In genomic region chr11:102350981-102351523, GRCm38 (mm10) we compare ENCODE assay signal across 22 mouse cellular contexts. TPM values are rescaled to one million over a fixed set of nuclear protein-coding genes. Genes with fewer than 3 reads are reported as not detected.
DNase-seq lines count a peak whose midpoint lies in the region; ATAC-seq and TF ChIP-seq lines count a peak whose summit lies in the region.
"Had no signal": no experiment of that assay in that cellular context is flagged by ENCODE, and none has a peak within 500 bp of the region (broad histone marks: within the 10 kb centered on the region; RNA-seq: fewer than 3 reads in every experiment).

No protein-coding gene starts in this region.

- TF ChIP-seq EP300 in liver, embryonic 14.5 days (IDR thresholded peaks at IDR 0.05; ENCODE audit: low read depth), result 0 out of 2 replicates have a peak, but pooled peaks have one; percentile 4

- ATAC-seq in erythroblast, adult 5-6 weeks (replicated peaks; ENCODE audit: low FRiP score, poor library complexity, severe bottlenecking), result no peak
- no peak for ATAC-seq in liver, embryonic 11.5 days (replicated peaks; ENCODE audit: low FRiP score)
- no peak for ATAC-seq in liver, embryonic 14.5 days (ENCODE audit: insufficient read depth)
- ATAC-seq in midbrain, embryonic 14.5 days (ENCODE audit: low FRiP score, low TSS enrichment), result no peak
- ATAC-seq: forebrain, embryonic 16.5 days had no signal

- peak overlapping the region; percentile 43 for H3K4me3 ChIP-seq in erythroblast, embryonic 14.5 days (replicated peaks)
- no peak overlapping the region for H3K4me3 ChIP-seq in liver, embryonic 11.5 days (ENCODE audit: low read depth, low read length)
- no peak overlapping the region for H3K4me3 ChIP-seq in liver, embryonic 14.5 days (ENCODE audit: insufficient read depth in 1 of 2, low read depth in 2 of 2, low read length in 2 of 2)
- H3K4me3 ChIP-seq in midbrain, embryonic 14.5 days (replicated peaks; ENCODE audit: low read depth, low read length), result no peak overlapping the region
- H3K4me3 ChIP-seq: embryonic facial prominence, embryonic 15.5 days; forebrain, embryonic 12.5 days; heart, adult 2 months; heart, embryonic 15.5 days; hindbrain, embryonic 10.5 days had no signal

- WGBS in liver, embryonic 11.5 days, result 86% methylated on average over 17 of the region's 17 CpGs
- WGBS in liver, embryonic 14.5 days (ENCODE audit: insufficient replicate concordance), result 85% methylated on average over 17 of the region's 17 CpGs
- 92% methylated on average over 17 of the region's 17 CpGs for WGBS in midbrain, embryonic 14.5 days

- H3K36me3 ChIP-seq in erythroblast, embryonic 14.5 days (ENCODE audit: control insufficient read depth), result peaks cover 86% of the 10 kb centered on the region
- H3K36me3 ChIP-seq in liver, embryonic 11.5 days (ENCODE audit: control insufficient read depth, insufficient read depth, low read length), result no peaks in the 10 kb centered on the region; the same call in 1 of the 2 replicates
- peaks cover 74% of the 10 kb centered on the region for H3K36me3 ChIP-seq in liver, embryonic 14.5 days (replicated peaks; ENCODE audit: control insufficient read depth, insufficient read depth, low read depth)
- H3K36me3 ChIP-seq in midbrain, embryonic 14.5 days (ENCODE audit: control insufficient read depth, insufficient read depth, low read length), result no peaks in the 10 kb centered on the region
- H3K36me3 ChIP-seq: embryonic facial prominence, embryonic 15.5 days; forebrain, embryonic 12.5 days; heart, embryonic 15.5 days; hindbrain, embryonic 10.5 days had no signal

- TF ChIP-seq CTCF in liver, embryonic 14.5 days (IDR thresholded peaks at IDR 0.05; ENCODE audit: low read depth), result no peak

- no peaks in the 10 kb centered on the region; the same call in 1 of the 2 replicates for H3K9me3 ChIP-seq in erythroblast, embryonic 14.5 days (ENCODE audit: control insufficient read depth, low read length)
- H3K9me3 ChIP-seq in liver, embryonic 11.5 days (ENCODE audit: control insufficient read depth, low read length), result no peaks in the 10 kb centered on the region
- no peaks in the 10 kb centered on the region for H3K9me3 ChIP-seq in liver, embryonic 14.5 days (ENCODE audit: control insufficient read depth, low read length)
- H3K9me3 ChIP-seq in midbrain, embryonic 14.5 days (ENCODE audit: control insufficient read depth, low read length), result no peaks in the 10 kb centered on the region
- H3K9me3 ChIP-seq: embryonic facial prominence, embryonic 15.5 days; forebrain, embryonic 12.5 days; heart, embryonic 15.5 days; hindbrain, embryonic 10.5 days had no signal

- peaks cover 18% of the 10 kb centered on the region; the same call in 1 of the 2 replicates for H3K27me3 ChIP-seq in erythroblast, embryonic 14.5 days (ENCODE audit: control insufficient read depth)
- peaks cover 30% of the 10 kb centered on the region for H3K27me3 ChIP-seq in liver, embryonic 11.5 days (replicated peaks; ENCODE audit: control insufficient read depth, insufficient read depth, low read length)
- no peaks in the 10 kb centered on the region for H3K27me3 ChIP-seq in liver, embryonic 14.5 days (ENCODE audit: control insufficient read depth, insufficient read depth, low read length)
- no peaks in the 10 kb centered on the region for H3K27me3 ChIP-seq in midbrain, embryonic 14.5 days (ENCODE audit: control insufficient read depth, insufficient read depth, low read length)
- H3K27me3 ChIP-seq: embryonic facial prominence, embryonic 15.5 days had no signal

- no peak overlapping the region for H3K4me2 ChIP-seq in liver, embryonic 11.5 days
- H3K4me2 ChIP-seq in liver, embryonic 14.5 days (ENCODE audit: low read depth), result no peak overlapping the region
- no peak overlapping the region for H3K4me2 ChIP-seq in midbrain, embryonic 14.5 days (ENCODE audit: low read length)
- H3K4me2 ChIP-seq: embryonic facial prominence, embryonic 15.5 days; forebrain, embryonic 12.5 days; heart, embryonic 15.5 days; hindbrain, embryonic 14.5 days had no signal

- peak; percentile 38 for DNase-seq in liver
- DNase-seq in liver, embryonic 11.5 days (ENCODE audit: low spot score), result no peak
- DNase-seq in c-Kit-positive CD71-positive TER-119-positive erythroid progenitor cells, embryonic 14.5 days (ENCODE audit: low spot score), result peak; percentile 21
- DNase-seq in liver, embryonic 14.5 days (ENCODE audit: low read depth in 3 of 3, low spot score in 3 of 3), result no peak
- no peak for DNase-seq in midbrain, embryonic 14.5 days
- DNase-seq in testis, postnatal 10 days (ENCODE audit: low spot score), result no peak
- DNase-seq: adrenal gland, postnatal 10 days; cerebellum, adult 18-20 months; cerebellum, postnatal 14 days; embryo, embryonic 11 days; gastrocnemius, postnatal 10 days; heart, adult 2 months; heart, postnatal 14 days had no signal

- no peak overlapping the region for H3K9ac ChIP-seq in liver, embryonic 11.5 days (ENCODE audit: low read depth, low read length)
- no peak overlapping the region for H3K9ac ChIP-seq in liver, embryonic 14.5 days (replicated peaks)
- H3K9ac ChIP-seq in midbrain, embryonic 14.5 days (replicated peaks; ENCODE audit: low read length), result no peak overlapping the region
- H3K9ac ChIP-seq: embryonic facial prominence, embryonic 15.5 days; forebrain, embryonic 12.5 days; heart, embryonic 15.5 days; hindbrain, embryonic 14.5 days had no signal

- H3K4me1 ChIP-seq in erythroblast, embryonic 14.5 days (ENCODE audit: control insufficient read depth), result peaks cover 80% of the 10 kb centered on the region
- no peaks in the 10 kb centered on the region for H3K4me1 ChIP-seq in liver, embryonic 11.5 days (replicated peaks; ENCODE audit: control insufficient read depth, insufficient read depth, low read length)
- H3K4me1 ChIP-seq in liver, embryonic 14.5 days (replicated peaks; ENCODE audit: control insufficient read depth in 2 of 2, insufficient read depth in 2 of 2, low read length in 1 of 2), result peaks cover 0 to 9% of the 10 kb centered on the region in 2 experiments; a peak in 2 of 4 replicates
- no peaks in the 10 kb centered on the region for H3K4me1 ChIP-seq in midbrain, embryonic 14.5 days (ENCODE audit: control insufficient read depth, insufficient read depth, low read length)
- H3K4me1 ChIP-seq: embryonic facial prominence, embryonic 15.5 days; heart, embryonic 15.5 days had no signal

- no peak overlapping the region for H3K27ac ChIP-seq in liver, embryonic 11.5 days (ENCODE audit: low read depth, low read length)
- no peak overlapping the region for H3K27ac ChIP-seq in liver, embryonic 14.5 days
- no peak overlapping the region for H3K27ac ChIP-seq in midbrain, embryonic 14.5 days (replicated peaks; ENCODE audit: low read depth, low read length)
- H3K27ac ChIP-seq: embryonic facial prominence, embryonic 15.5 days; forebrain, embryonic 12.5 days; heart, adult 2 months; heart, embryonic 15.5 days; hindbrain, embryonic 10.5 days; hindbrain, embryonic 14.5 days had no signal

RNA-seq across cellular contexts. Expression of gene Slc4a1, which starts 15.0 kb away (rescaled TPM):
- polyA plus RNA-seq in erythroblast, embryonic 14.5 days (2012), result 575 and 672 TPM in 2 replicates
- total RNA-seq in erythroblast, adult 5-6 weeks (2015; ENCODE audit: low replicate concordance), result 4,977 and 5,433 TPM in 2 replicates
- total RNA-seq in erythroblast, adult 5-6 weeks (2017; ENCODE audit: low replicate concordance), result 6,454 and 7,565 TPM in 2 replicates
- 191 and 229 TPM in 2 replicates for polyA plus RNA-seq in liver, embryonic 11.5 days (2014; fragmentation: Nextera tagmentation; extraction: Ambion mirVana)
- polyA plus RNA-seq in liver, embryonic 14.5 days (2012; rRNA removed), result 570 and 632 TPM in 2 replicates
- polyA plus RNA-seq in liver, embryonic 14.5 days (2014; fragmentation: Nextera tagmentation; extraction: Ambion mirVana), result 606 and 703 TPM in 2 replicates
- 0.51 and 2.3 TPM in 2 replicates for polyA plus RNA-seq in midbrain, embryonic 14.5 days (2014; fragmentation: Nextera tagmentation; extraction: Ambion mirVana)
- polyA plus RNA-seq: C2C12 had no signal

RNA-seq across cellular contexts. Expression of gene Ubtf, which starts 31.5 kb away (rescaled TPM):
- polyA plus RNA-seq in erythroblast, embryonic 14.5 days (2012), result 10.3 and 12.3 TPM in 2 replicates
- 19.0 and 22.8 TPM in 2 replicates for total RNA-seq in erythroblast, adult 5-6 weeks (2015; ENCODE audit: low replicate concordance)
- 119 and 258 TPM in 2 replicates for total RNA-seq in erythroblast, adult 5-6 weeks (2017; ENCODE audit: low replicate concordance)
- polyA plus RNA-seq in liver, embryonic 11.5 days (2014; fragmentation: Nextera tagmentation; extraction: Ambion mirVana), result 104 and 108 TPM in 2 replicates
- polyA plus RNA-seq in liver, embryonic 14.5 days (2012; rRNA removed), result 19.9 and 34.7 TPM in 2 replicates
- polyA plus RNA-seq in liver, embryonic 14.5 days (2014; fragmentation: Nextera tagmentation; extraction: Ambion mirVana), result 42.5 and 48.8 TPM in 2 replicates
- polyA plus RNA-seq in midbrain, embryonic 14.5 days (2014; fragmentation: Nextera tagmentation; extraction: Ambion mirVana), result 77.6 and 84.4 TPM in 2 replicates

RNA-seq across cellular contexts. Expression of gene Rundc3a, which starts 42.2 kb away (rescaled TPM):
- polyA plus RNA-seq in erythroblast, embryonic 14.5 days (2012), result 1.8 and 2.1 TPM in 2 replicates
- total RNA-seq in erythroblast, adult 5-6 weeks (2015; ENCODE audit: low replicate concordance), result 3.1 TPM in 1 of 2 replicates, not detected in the other
- 2.7 and 7.5 TPM in 2 replicates for total RNA-seq in erythroblast, adult 5-6 weeks (2017; ENCODE audit: low replicate concordance)
- 1.8 and 2.6 TPM in 2 replicates for polyA plus RNA-seq in liver, embryonic 11.5 days (2014; fragmentation: Nextera tagmentation; extraction: Ambion mirVana)
- polyA plus RNA-seq in liver, embryonic 14.5 days (2012; rRNA removed), result 1.4 and 1.9 TPM in 2 replicates
- 1.0 and 1.2 TPM in 2 replicates for polyA plus RNA-seq in liver, embryonic 14.5 days (2014; fragmentation: Nextera tagmentation; extraction: Ambion mirVana)
- polyA plus RNA-seq in midbrain, embryonic 14.5 days (2014; fragmentation: Nextera tagmentation; extraction: Ambion mirVana), result 113 and 165 TPM in 2 replicates

RNA-seq across cellular contexts. Expression of gene Atxn7l3, which starts 54.6 kb away (rescaled TPM):
- polyA plus RNA-seq in erythroblast, embryonic 14.5 days (2012), result 4.5 and 6.0 TPM in 2 replicates
- 6.3 and 10.4 TPM in 2 replicates for total RNA-seq in erythroblast, adult 5-6 weeks (2015; ENCODE audit: low replicate concordance)
- total RNA-seq in erythroblast, adult 5-6 weeks (2017; ENCODE audit: low replicate concordance), result 5.7 and 9.3 TPM in 2 replicates
- 11.4 and 14.7 TPM in 2 replicates for polyA plus RNA-seq in liver, embryonic 11.5 days (2014; fragmentation: Nextera tagmentation; extraction: Ambion mirVana)
- polyA plus RNA-seq in liver, embryonic 14.5 days (2012; rRNA removed), result 11.0 and 11.6 TPM in 2 replicates
- polyA plus RNA-seq in liver, embryonic 14.5 days (2014; fragmentation: Nextera tagmentation; extraction: Ambion mirVana), result 3.6 and 4.7 TPM in 2 replicates
- 38.5 and 42.4 TPM in 2 replicates for polyA plus RNA-seq in midbrain, embryonic 14.5 days (2014; fragmentation: Nextera tagmentation; extraction: Ambion mirVana)

RNA-seq across cellular contexts. Expression of gene Slc25a39, which starts 56.7 kb away (rescaled TPM):
- 579 and 725 TPM in 2 replicates for polyA plus RNA-seq in erythroblast, embryonic 14.5 days (2012)
- 461 and 462 TPM in 2 replicates for total RNA-seq in erythroblast, adult 5-6 weeks (2015; ENCODE audit: low replicate concordance)
- 236 and 290 TPM in 2 replicates for total RNA-seq in erythroblast, adult 5-6 weeks (2017; ENCODE audit: low replicate concordance)
- 282 and 283 TPM in 2 replicates for polyA plus RNA-seq in liver, embryonic 11.5 days (2014; fragmentation: Nextera tagmentation; extraction: Ambion mirVana)
- 167 and 187 TPM in 2 replicates for polyA plus RNA-seq in liver, embryonic 14.5 days (2012; rRNA removed)
- 339 and 363 TPM in 2 replicates for polyA plus RNA-seq in liver, embryonic 14.5 days (2014; fragmentation: Nextera tagmentation; extraction: Ambion mirVana)
- polyA plus RNA-seq in midbrain, embryonic 14.5 days (2014; fragmentation: Nextera tagmentation; extraction: Ambion mirVana), result 132 and 144 TPM in 2 replicates

Comparison
In these comparisons a context has a peak if more than half of its experiments do, and no peak if none do; other contexts are left out.
1. DNase-seq: peak in liver (single experiment) and c-Kit-positive CD71-positive TER-119-positive erythroid progenitor cells, embryonic 14.5 days (single experiment); none in liver, embryonic 11.5 days (single experiment), liver, embryonic 14.5 days (0 of 3), midbrain, embryonic 14.5 days (single experiment) and testis, postnatal 10 days (single experiment).
2. RNA of gene Slc4a1, which starts 15.0 kb away (polyA plus RNA-seq): 570 to 703 TPM in liver, embryonic 14.5 days, 575 to 672 TPM in erythroblast, embryonic 14.5 days and 191 to 229 TPM in liver, embryonic 11.5 days; 0.51 to 2.3 TPM in midbrain, embryonic 14.5 days; every median in the first group is over 10 times any median in the second.
3. RNA of gene Rundc3a, which starts 42.2 kb away (polyA plus RNA-seq): 113 to 165 TPM in midbrain, embryonic 14.5 days; 1.8 to 2.6 TPM in liver, embryonic 11.5 days, 1.8 to 2.1 TPM in erythroblast, embryonic 14.5 days and 1.0 to 1.9 TPM in liver, embryonic 14.5 days; every median in the first group is over 10 times any median in the second.